Mouse (Mus musculus): ENCODE results near the gene Coro6. TPM values are rescaled to one million over a fixed set of nuclear protein-coding genes. Genes with fewer than 3 reads are reported as not detected.
A peak's percentile ranks its signal among the peaks of the same experiment; 100 is the strongest.

Coro6 gene
- polyA plus RNA-seq (2016; fragmentation: Nextera tagmentation; extraction: Ambion mirVana), result 15.9 and 24.4 TPM in 2 replicates

DNA sequence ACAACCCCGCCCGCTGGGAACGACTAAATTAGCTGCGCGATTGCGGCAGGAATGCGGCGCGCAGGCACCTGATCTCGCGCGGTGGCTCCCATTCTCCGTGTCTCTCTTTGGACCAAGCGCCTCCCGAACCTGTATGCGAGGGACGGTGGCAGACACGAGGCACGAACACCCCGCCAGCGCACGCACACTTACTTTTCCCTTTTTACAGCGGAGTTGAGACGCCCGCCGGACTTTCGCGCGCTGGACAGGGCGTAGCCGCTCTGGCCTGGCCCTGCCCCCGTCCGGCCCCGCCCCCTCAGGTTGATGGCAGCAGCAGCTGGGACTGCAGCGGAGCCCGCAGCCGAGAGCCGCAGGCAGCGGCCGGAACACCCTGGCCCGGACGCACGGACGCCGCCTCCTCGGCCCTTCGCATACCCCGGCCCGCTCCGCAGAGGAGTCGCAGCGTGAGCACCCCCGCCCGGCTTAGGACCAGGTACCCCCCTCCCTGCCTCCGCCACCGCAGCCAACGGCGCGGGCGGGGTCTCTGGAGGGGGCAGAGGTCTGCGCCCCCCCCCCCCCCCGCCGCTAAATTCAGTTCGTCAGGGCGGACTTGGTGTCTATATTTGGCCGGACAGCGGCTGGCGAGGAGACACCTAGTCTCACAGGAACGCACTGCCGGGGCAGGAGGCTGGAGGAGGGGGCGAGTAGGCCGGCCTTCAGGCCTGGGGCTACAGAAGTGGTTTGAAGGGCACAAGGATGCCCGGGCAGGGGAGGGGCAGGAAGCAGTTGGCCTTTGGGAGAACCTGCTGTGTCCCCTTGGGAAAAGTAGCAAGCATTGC, at the start of gene Coro6:
TSS of gene Coro6 (plus strand) at position 129 of the 818 bp plus-strand sequence.
- Histone ChIP-seq H3K4me3 (peak within 1 kb of the TSS; percentile 77), H3K27me3 (ENCODE audit: insufficient read depth, poor library complexity, severe bottlenecking) (peaks cover 70% of the 10 kb centered on the region), H3K9me3 (no peaks in the 10 kb centered on the region), H3K4me1 (peaks cover 51% of the 10 kb centered on the region), H3K36me3 (peaks cover 13% of the 10 kb centered on the region; the same call in 1 of the 2 replicates), H3K27ac (peak within 1 kb of the TSS; percentile 91)
- under 1% methylated on average over 62 of the region's 73 CpGs for WGBS
- DNase-seq (ENCODE audit: low spot score), result peak; percentile 92

DNA sequence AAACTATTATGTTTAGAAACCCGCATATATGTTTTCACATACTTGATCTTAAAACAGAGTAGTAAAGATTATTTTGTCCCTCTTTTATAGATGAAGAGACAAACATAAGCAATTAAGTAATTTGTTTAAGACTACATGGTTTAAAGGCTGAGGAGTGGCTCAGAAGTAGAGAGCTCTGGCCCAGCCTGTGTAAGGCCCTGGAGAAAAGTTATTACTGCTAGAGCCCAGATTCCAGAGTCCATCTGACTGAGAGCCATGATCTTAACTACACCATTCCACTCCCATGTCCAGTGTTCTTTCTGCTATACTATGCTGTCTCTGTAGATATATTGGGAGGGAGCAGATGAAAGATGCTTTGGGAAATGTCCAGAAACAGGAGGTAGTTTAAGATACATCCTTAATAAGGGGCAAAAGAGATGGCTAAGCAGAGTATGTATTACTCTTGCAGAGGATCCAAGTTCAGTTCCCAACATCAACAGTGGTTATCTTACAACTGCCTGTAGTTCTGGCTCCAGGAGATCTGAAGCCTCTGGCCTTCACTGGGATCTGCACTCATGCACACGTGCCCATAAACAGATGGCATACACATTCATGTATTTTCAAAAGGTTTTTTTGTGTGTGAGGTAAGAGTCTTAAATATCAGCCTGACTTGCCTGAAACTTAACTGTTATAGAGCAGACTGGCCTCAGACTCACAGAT, 47.9 kb upstream of the Coro6 start:
- Histone ChIP-seq H3K36me3 (peaks cover 2% of the 10 kb centered on the region; the same call in 1 of the 2 replicates), H3K9me3 (no peaks in the 10 kb centered on the region), H3K27ac (no peak overlapping the region), H3K4me3 (no peak overlapping the region), H3K4me1 (peaks cover 10% of the 10 kb centered on the region; the same call in 1 of the 2 replicates), H3K27me3 (ENCODE audit: insufficient read depth, poor library complexity, severe bottlenecking) (no peaks in the 10 kb centered on the region)
- no peak for DNase-seq (ENCODE audit: low spot score)
- 84% methylated on average over 2 of the region's 2 CpGs for WGBS

DNA sequence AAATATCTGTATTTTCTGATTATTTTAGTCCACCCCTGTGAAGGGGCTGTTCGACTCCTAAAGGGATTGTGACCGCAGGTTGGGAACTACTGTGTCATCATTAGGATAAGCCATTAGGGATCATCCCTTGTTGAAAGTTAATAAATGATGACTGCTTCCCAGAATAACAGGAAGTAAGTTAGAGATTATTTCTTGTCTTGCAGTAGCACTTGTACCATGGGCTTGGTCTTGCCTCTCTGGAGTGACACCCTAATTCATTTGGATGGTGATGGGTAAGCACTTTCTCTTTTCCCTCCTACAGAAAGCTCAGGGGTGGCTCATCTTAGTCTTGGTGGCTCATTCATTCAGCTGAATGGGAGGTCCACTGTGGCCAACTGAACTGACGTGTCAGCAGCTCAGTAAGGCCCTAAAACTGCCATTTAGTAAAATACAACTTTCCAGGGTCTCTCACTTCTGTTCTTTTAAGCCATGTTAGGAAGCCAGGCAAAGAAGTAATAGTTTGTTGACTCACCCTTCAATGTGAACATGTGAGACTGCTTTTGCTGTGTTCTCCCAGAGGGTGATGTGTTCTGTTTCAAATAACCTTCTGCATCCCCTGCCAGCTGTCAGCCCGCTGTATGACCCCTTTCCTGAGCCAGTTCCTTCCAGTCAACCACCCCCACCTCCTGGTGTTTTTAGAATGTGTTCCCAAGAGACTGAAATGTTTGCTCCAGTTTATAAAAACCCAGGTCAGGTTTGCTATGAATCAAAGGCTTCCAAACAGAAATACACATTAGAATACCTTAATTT, 45.8 kb upstream of the Coro6 start:
- peaks cover 15% of the 10 kb centered on the region for H3K4me1 ChIP-seq
- no peaks in the 10 kb centered on the region for H3K27me3 ChIP-seq (ENCODE audit: insufficient read depth, poor library complexity, severe bottlenecking)
- H3K36me3 ChIP-seq, result peaks cover 4% of the 10 kb centered on the region; the same call in 1 of the 2 replicates
- H3K4me3 ChIP-seq, result no peak overlapping the region
- no peak for DNase-seq (ENCODE audit: low spot score)
- no peaks in the 10 kb centered on the region for H3K9me3 ChIP-seq
- 73% methylated on average over 4 of the region's 4 CpGs for WGBS
- H3K27ac ChIP-seq, result peak overlapping the region; percentile 49; the same call in 1 of the 2 replicates

DNA sequence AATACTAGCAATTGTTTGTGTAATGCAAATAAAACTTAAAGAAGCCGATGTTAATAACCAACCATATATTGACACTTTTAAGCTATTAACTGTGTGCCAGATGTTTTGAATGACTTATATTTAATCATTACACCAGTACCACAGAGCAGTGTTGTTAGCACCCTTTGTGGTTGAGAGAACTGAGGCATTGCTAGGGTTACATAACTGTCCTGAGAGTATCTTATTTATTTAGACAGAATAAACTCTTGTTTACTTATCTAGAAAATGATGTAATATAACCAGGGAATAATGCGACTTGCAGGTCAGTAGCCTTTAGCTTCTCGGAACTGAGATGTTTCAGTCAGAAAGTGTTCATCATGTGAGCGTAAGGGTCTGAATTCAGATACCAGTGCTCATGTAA, 44.2 kb upstream of the Coro6 start:
- H3K4me1 ChIP-seq, result peaks cover 21% of the 10 kb centered on the region
- WGBS, result 92% methylated on average over 4 of the region's 4 CpGs
- H3K36me3 ChIP-seq, result peaks cover 19% of the 10 kb centered on the region; the same call in 1 of the 2 replicates

DNA sequence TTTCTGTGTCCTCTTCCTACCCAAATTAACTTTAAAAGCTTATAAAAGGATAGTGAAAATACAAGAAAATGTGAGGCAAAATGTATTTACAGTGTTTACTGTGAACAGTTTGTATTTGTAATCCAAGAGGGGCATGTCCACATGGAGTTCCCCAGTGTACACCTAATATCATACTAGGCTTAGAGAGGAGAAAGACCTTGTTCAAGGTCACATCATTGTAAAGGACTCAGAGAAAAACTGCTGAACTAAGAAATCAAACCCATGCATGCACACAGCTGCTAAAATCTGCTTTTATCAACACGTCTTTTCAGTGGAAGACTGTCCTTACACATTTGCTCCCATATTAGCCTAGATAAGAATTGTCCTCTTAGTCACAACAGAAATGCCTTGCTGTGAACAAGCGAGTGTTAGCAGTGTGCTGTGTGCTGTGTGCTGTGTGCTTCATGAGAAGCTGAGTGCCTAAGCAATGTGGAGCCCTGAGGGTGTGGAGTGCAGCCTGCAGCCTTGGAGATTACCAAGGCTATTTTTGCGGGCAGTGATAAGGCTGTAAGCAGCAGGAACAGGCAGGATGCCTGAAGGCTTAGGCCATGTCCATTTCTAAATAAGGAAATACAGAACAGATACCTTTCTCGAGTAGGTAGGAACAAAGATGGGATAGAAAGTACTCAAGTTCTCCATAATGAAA, 38.9 kb upstream of the Coro6 start:
- H3K36me3 ChIP-seq, result peaks cover 49% of the 10 kb centered on the region
- no peaks in the 10 kb centered on the region for H3K9me3 ChIP-seq
- H3K27ac ChIP-seq, result peak overlapping the region; percentile 89
- no peak overlapping the region for H3K4me3 ChIP-seq
- DNase-seq (ENCODE audit: low spot score), result peak; percentile 95
- H3K27me3 ChIP-seq (ENCODE audit: insufficient read depth, poor library complexity, severe bottlenecking), result no peaks in the 10 kb centered on the region
- peaks cover 24% of the 10 kb centered on the region for H3K4me1 ChIP-seq
- 17% methylated on average over 4 of the region's 4 CpGs for WGBS

More for the DNA sequence above, 44.2 kb upstream of the Coro6 start:
- DNase-seq (ENCODE audit: low spot score), result no peak
- no peak overlapping the region for H3K4me3 ChIP-seq
- H3K9me3 ChIP-seq, result no peaks in the 10 kb centered on the region
- H3K27ac ChIP-seq, result no peak overlapping the region
- no peaks in the 10 kb centered on the region for H3K27me3 ChIP-seq (ENCODE audit: insufficient read depth, poor library complexity, severe bottlenecking)

DNA sequence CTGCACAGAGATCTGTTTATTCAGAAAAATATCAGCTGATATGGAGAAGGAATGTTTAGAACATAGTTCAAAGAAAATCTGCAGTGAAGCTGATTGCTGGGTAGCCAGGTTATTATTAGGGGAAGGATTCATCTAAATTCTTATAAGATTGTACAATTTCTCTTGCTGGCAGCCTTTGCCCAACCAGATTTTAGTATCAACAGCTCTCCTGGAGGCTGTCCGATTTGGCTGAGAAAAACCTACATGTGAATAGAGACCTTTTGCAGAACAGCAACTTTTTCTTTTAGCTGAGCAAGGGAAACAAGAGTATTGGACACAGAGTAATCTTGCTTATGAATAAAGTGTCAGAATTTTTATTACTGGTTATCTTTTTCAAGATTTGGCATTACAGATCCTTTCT, 33.8 kb upstream of the Coro6 start:
- peaks cover 5% of the 10 kb centered on the region; the same call in 1 of the 2 replicates for H3K4me1 ChIP-seq
- no peaks in the 10 kb centered on the region for H3K9me3 ChIP-seq
- H3K4me3 ChIP-seq, result no peak overlapping the region
- no peak for DNase-seq (ENCODE audit: low spot score)
- no peaks in the 10 kb centered on the region for H3K27me3 ChIP-seq (ENCODE audit: insufficient read depth, poor library complexity, severe bottlenecking)
- peaks cover 68% of the 10 kb centered on the region for H3K36me3 ChIP-seq
- H3K27ac ChIP-seq, result no peak overlapping the region
- WGBS, result 77% methylated on average over 1 of the region's 1 CpGs

DNA sequence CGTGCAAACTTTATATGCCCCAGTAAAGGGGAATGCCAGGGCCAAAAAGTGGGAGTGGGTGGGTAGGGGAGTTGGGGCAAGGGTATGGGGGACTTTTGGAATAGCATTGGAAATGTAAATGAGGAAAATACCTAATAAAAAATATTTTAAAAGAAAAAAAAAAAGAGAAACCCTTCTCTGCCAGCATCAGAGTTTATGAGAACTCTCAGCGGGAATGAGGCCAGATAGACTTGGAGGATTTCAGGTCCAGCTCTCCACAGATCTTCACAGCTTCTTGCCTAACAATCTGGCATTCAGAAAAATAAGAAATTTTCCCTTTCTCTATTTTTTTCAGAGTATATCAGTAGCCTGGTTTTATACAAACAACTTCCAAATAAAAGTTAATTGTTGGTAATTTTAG, 25.2 kb upstream of the Coro6 start:
- Histone ChIP-seq H3K4me1 (no peaks in the 10 kb centered on the region), H3K9me3 (no peaks in the 10 kb centered on the region), H3K4me3 (no peak overlapping the region), H3K27me3 (ENCODE audit: insufficient read depth, poor library complexity, severe bottlenecking) (no peaks in the 10 kb centered on the region), H3K36me3 (peaks cover 51% of the 10 kb centered on the region), H3K27ac (no peak overlapping the region)
- 86% methylated on average over 2 of the region's 2 CpGs for WGBS
- DNase-seq (ENCODE audit: low spot score), result no peak

DNA sequence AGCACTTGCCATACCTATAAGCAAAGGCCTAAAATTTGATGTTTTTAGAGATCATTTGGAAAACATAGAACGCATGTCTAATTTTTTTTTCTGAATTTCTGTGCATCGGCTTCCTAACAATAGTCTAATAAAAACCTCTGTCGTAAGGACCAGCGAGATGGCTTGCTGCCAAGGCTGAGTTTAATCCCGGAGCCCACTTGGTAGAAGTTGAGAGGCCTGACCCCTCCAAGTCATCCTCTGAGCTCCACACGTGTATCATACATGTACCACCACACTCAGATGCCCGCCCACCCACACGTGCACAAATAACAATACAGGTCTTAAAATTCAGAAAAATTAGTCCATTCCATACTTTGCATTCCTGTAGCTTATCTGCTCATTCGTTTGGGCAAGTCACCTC, 22.1 kb upstream of the Coro6 start:
- no peaks in the 10 kb centered on the region for H3K27me3 ChIP-seq (ENCODE audit: insufficient read depth, poor library complexity, severe bottlenecking)
- no peaks in the 10 kb centered on the region for H3K9me3 ChIP-seq
- 85% methylated on average over 9 of the region's 9 CpGs for WGBS
- no peak overlapping the region for H3K4me3 ChIP-seq
- no peak for DNase-seq (ENCODE audit: low spot score)
- H3K36me3 ChIP-seq, result peaks cover 49% of the 10 kb centered on the region
- no peaks in the 10 kb centered on the region for H3K4me1 ChIP-seq
- H3K27ac ChIP-seq, result no peak overlapping the region

DNA sequence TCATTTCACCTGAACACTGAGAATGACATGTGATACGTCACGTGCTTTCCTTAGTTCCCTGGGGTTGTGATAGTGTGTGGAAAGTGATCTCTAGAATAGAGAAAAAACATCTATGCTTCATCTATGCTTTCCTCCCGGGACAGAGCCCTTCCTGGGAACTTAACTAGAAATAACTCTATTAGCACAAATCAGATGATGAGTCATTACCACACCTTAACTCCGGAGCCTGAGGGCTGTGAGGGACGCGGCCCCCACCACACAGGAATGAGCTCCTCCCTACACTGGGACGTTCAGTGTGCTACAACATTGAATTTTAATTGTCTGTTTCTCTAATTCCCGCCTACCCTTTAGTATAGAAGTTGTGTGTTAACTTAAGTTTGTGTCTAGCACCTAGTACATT, 21.2 kb upstream of the Coro6 start:
- H3K27ac ChIP-seq, result no peak overlapping the region
- H3K4me1 ChIP-seq, result 0 out of 2 replicates have a peak, but pooled peaks cover 2% of the 10 kb centered on the region
- WGBS, result 82% methylated on average over 8 of the region's 8 CpGs
- no peaks in the 10 kb centered on the region for H3K9me3 ChIP-seq
- no peaks in the 10 kb centered on the region for H3K27me3 ChIP-seq (ENCODE audit: insufficient read depth, poor library complexity, severe bottlenecking)
- no peak overlapping the region for H3K4me3 ChIP-seq
- peaks cover 52% of the 10 kb centered on the region for H3K36me3 ChIP-seq
- DNase-seq (ENCODE audit: low spot score), result no peak

DNA sequence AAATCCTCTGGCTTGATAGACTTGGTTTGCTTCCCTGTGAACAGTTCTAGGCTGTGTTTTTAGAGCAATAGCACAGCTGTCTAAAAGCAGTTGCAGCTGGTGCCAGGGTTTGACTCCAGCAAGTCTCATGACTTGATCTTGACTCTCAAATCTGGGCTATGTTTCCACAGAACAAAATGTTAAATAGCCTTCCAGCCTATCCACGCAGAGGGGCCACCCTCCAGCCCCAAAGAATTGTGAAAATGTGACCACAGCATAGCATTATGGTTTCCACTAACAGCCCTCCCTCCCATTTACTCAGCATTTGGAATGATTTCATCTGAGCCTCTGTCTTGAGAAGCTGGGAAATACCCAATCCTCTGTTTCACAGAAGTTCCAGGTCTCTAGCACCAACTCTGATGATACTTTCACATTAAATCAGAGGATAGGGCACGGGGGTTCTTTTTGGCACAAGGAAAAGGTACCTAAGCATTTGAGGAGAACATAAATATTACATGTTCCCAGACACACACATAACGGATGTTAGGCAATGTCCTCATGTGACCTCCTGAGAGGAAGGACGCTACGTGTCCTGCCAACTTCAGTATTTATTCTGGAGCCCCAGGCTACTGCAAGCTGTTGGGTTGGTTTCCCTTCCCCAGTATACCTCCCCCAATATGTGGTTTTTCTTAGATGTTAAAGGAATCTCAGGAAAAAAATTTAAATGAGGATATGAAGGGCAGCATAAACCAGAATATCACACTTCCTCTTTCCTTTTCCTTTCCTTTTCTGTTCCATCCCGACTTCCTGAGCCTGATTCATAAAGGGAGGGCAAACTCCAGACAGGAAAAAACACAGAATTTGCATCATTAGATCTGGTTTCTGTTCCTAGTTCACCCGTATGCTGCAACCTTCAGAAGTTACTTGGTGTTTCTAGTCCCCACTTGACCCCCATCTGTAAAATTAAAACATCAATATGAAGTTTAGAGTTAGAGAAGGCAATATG, 19.7 kb upstream of the Coro6 start:
- Histone ChIP-seq H3K4me3 (no peak overlapping the region), H3K36me3 (peaks cover 54% of the 10 kb centered on the region), H3K4me1 (peaks cover 10% of the 10 kb centered on the region; the same call in 1 of the 2 replicates), H3K9me3 (no peaks in the 10 kb centered on the region), H3K27me3 (ENCODE audit: insufficient read depth, poor library complexity, severe bottlenecking) (no peaks in the 10 kb centered on the region), H3K27ac (no peak overlapping the region)
- WGBS, result 74% methylated on average over 7 of the region's 7 CpGs
- no peak for DNase-seq (ENCODE audit: low spot score)

DNA sequence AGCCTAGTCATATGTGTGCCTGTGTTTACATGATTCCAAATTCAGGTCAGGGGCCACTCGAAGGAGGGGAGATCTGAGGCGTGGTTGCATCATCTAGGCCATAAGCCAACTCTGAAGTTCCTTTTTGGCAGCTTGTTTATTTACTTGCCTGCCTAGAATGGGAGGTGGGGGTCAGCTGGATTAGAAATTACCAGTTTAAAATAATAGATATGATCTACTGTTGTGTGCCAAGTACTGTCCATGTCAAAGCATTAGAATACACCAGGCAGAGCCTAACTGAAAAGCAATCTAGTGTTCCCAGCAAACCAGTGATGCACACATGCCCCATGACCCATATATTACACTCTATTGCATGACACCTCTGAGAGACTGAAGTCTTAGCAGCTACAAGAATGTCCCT, 17.3 kb upstream of the Coro6 start:
- 80% methylated on average over 2 of the region's 2 CpGs for WGBS

More for the DNA sequence above, 17.3 kb upstream of the Coro6 start:
- Histone ChIP-seq H3K4me1 (peaks cover 10% of the 10 kb centered on the region; the same call in 1 of the 2 replicates), H3K9me3 (no peaks in the 10 kb centered on the region), H3K27me3 (ENCODE audit: insufficient read depth, poor library complexity, severe bottlenecking) (no peaks in the 10 kb centered on the region), H3K36me3 (peaks cover 48% of the 10 kb centered on the region), H3K27ac (no peak overlapping the region), H3K4me3 (no peak overlapping the region)
- DNase-seq (ENCODE audit: low spot score), result no peak

Measured in heart, embryonic 10.5 days (tissue).